ENCODE assay signal across 8 mouse cellular contexts in the genomic region with DNA sequence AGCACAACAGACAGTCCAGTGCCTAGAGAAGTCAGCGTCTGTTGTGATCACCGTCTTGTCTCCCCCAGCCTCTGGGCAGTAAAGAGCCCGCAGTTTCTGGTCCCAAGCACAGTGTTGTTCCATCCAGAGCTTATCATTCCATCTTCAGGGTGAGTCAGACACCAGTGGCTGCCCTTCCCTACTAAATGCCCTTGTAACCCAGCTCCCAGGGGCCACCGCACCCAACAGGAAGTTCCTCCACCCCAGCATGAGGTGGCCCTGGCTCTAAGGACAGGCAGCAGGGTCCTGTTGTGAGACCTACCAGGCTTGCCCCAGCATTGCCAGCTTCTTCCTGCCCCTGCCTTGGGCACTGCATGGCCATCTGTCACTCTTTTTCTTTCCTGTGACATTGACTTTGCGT. TPM values are rescaled to one million over a fixed set of nuclear protein-coding genes. Genes with fewer than 3 reads are reported as not detected.
DNase-seq lines count a peak whose midpoint lies in the region; ATAC-seq and TF ChIP-seq lines count a peak whose summit lies in the region.

No protein-coding gene starts in this region.

- peak overlapping the region; percentile 81 for H3K27ac ChIP-seq in hindbrain, postnatal 0 days
- no peak overlapping the region for H3K27ac ChIP-seq in hindbrain, embryonic 13.5 days

- H3K4me2 ChIP-seq in hindbrain, postnatal 0 days (ENCODE audit: low read depth, low read length): no peak overlapping the region
- H3K4me2 ChIP-seq in hindbrain, embryonic 13.5 days: no peak overlapping the region

- TF ChIP-seq CTCF in hindbrain, postnatal 0 days (IDR thresholded peaks at IDR 0.05; ENCODE audit: low read depth): no peak

- no peak for ATAC-seq in hindbrain, postnatal 0 days
- no peak for ATAC-seq in hindbrain, embryonic 13.5 days (ENCODE audit: low FRiP score)

- no peak overlapping the region for H3K4me3 ChIP-seq in hindbrain, postnatal 0 days (ENCODE audit: low read length)
- H3K4me3 ChIP-seq in hindbrain, embryonic 13.5 days: no peak overlapping the region

- 68% methylated on average over 5 of the region's 5 CpGs for WGBS in hindbrain, postnatal 0 days
- 77% methylated on average over 5 of the region's 5 CpGs for WGBS in hindbrain, embryonic 13.5 days
- 29% methylated on average over 5 of the region's 5 CpGs for WGBS in large intestine, adult 2 months

- no peak overlapping the region for H3K9ac ChIP-seq in hindbrain, postnatal 0 days (replicated peaks; ENCODE audit: low read length)
- no peak overlapping the region for H3K9ac ChIP-seq in hindbrain, embryonic 13.5 days

- no peaks in the 10 kb centered on the region for H3K27me3 ChIP-seq in hindbrain, postnatal 0 days (ENCODE audit: insufficient read depth, low read length)
- H3K27me3 ChIP-seq in hindbrain, embryonic 13.5 days: no peaks in the 10 kb centered on the region

- DNase-seq in hindbrain, postnatal 0 days (ENCODE audit: low spot score): no peak
- DNase-seq in 416B (ENCODE audit: low read depth): peak; percentile 95
- DNase-seq in MN1 (ENCODE audit: low spot score): peak; percentile 60
- DNase-seq in large intestine, adult 2 months (ENCODE audit: low read depth, low spot score): peak; percentile 75
- no peak for DNase-seq in ovary, postnatal 10 days (ENCODE audit: low spot score)
- no peak for DNase-seq in layer of hippocampus, adult 9-10 months (ENCODE audit: low spot score)
- no peak for DNase-seq in left cerebral cortex, adult 18-20 months (ENCODE audit: low spot score in 2 of 2)

- H3K4me1 ChIP-seq in hindbrain, postnatal 0 days (ENCODE audit: insufficient read depth, low read length): peaks cover 32% of the 10 kb centered on the region; the same call in 1 of the 2 replicates
- H3K4me1 ChIP-seq in hindbrain, embryonic 13.5 days (replicated peaks): peaks cover 60% of the 10 kb centered on the region

- no peaks in the 10 kb centered on the region for H3K36me3 ChIP-seq in hindbrain, postnatal 0 days (ENCODE audit: insufficient read depth, low read length)
- no peaks in the 10 kb centered on the region for H3K36me3 ChIP-seq in hindbrain, embryonic 13.5 days

- no peaks in the 10 kb centered on the region for H3K9me3 ChIP-seq in hindbrain, postnatal 0 days (ENCODE audit: low read length)
- no peaks in the 10 kb centered on the region for H3K9me3 ChIP-seq in hindbrain, embryonic 13.5 days

RNA-seq across cellular contexts. Expression of gene Ccdc12, which starts 29.3 kb away (rescaled TPM):
- total RNA-seq in hindbrain, postnatal 0 days (2014; rRNA removed): 15.0 and 17.0 TPM in 2 replicates
- 108 and 113 TPM in 2 replicates for polyA plus RNA-seq in hindbrain, postnatal 0 days (2015; fragmentation: Nextera tagmentation; extraction: Ambion mirVana)
- 122 TPM in 2 replicates for polyA plus RNA-seq in hindbrain, embryonic 13.5 days (2015; fragmentation: Nextera tagmentation; extraction: Ambion mirVana)
- polyA plus RNA-seq in large intestine, adult 2 months (2012; rRNA removed): 128 and 129 TPM in 2 replicates
- total RNA-seq in left cerebral cortex, adult 18-20 months (2021): 10 to 100 TPM; 47.2 to 53.9 TPM

RNA-seq across cellular contexts. Expression of gene Nbeal2, which starts 31.6 kb away (rescaled TPM):
- 9.0 and 11.5 TPM in 2 replicates for total RNA-seq in hindbrain, postnatal 0 days (2014; rRNA removed)
- 1.8 and 1.9 TPM in 2 replicates for polyA plus RNA-seq in hindbrain, postnatal 0 days (2015; fragmentation: Nextera tagmentation; extraction: Ambion mirVana)
- 2.4 TPM in 2 replicates for polyA plus RNA-seq in hindbrain, embryonic 13.5 days (2015; fragmentation: Nextera tagmentation; extraction: Ambion mirVana)
- polyA plus RNA-seq in large intestine, adult 2 months (2012; rRNA removed): 19.3 and 25.2 TPM in 2 replicates
- 10 to 100 TPM in 1 of 2 experiments, 1 to 10 TPM in 1; 9.6 to 12.2 TPM for total RNA-seq in left cerebral cortex, adult 18-20 months (2021)

RNA-seq across cellular contexts. Expression of gene Myl3, which starts 56.1 kb away (rescaled TPM):
- 0.72 TPM in 1 of 2 replicates, not detected in the other for total RNA-seq in hindbrain, postnatal 0 days (2014; rRNA removed)
- 0.65 and 0.89 TPM in 2 replicates for polyA plus RNA-seq in hindbrain, postnatal 0 days (2015; fragmentation: Nextera tagmentation; extraction: Ambion mirVana)
- 1.4 and 3.8 TPM in 2 replicates for polyA plus RNA-seq in hindbrain, embryonic 13.5 days (2015; fragmentation: Nextera tagmentation; extraction: Ambion mirVana)
- polyA plus RNA-seq in large intestine, adult 2 months (2012; rRNA removed): 0.17 TPM in 1 of 2 replicates, not detected in the other
- total RNA-seq in left cerebral cortex, adult 18-20 months (2021): not detected

Comparison
In these comparisons a context has a peak if more than half of its experiments do, and no peak if none do; other contexts are left out.
1. DNase-seq: peak in 416B (single experiment), MN1 (single experiment) and large intestine, adult 2 months (single experiment); none in hindbrain, postnatal 0 days (single experiment), ovary, postnatal 10 days (single experiment), layer of hippocampus, adult 9-10 months (single experiment) and left cerebral cortex, adult 18-20 months (0 of 2).